9 mouse cellular contexts compared by ENCODE assay signal in genomic region chr19:7164820-7165323, GRCm38 (mm10). TPM values are rescaled to one million over a fixed set of nuclear protein-coding genes. Genes with fewer than 3 reads are reported as not detected.
DNase-seq lines count a peak whose midpoint lies in the region; ATAC-seq and TF ChIP-seq lines count a peak whose summit lies in the region.
"Had no signal": no experiment of that assay in that cellular context is flagged by ENCODE, and none has a peak within 500 bp of the region (broad histone marks: within the 10 kb centered on the region; RNA-seq: fewer than 3 reads in every experiment).

No protein-coding gene starts in this region.

- no peak for DNase-seq in kidney, adult 9 months
- peak; percentile 60 for DNase-seq in cerebellum, adult 9-11 months
- DNase-seq in liver, embryonic 13.5 days, result no peak
- no peak for DNase-seq in stomach, postnatal 0 days (ENCODE audit: low spot score)
- no peak for DNase-seq in urinary bladder, postnatal 36 days (ENCODE audit: low spot score in 2 of 2)
- DNase-seq in layer of hippocampus, postnatal 14 days (ENCODE audit: low spot score in 2 of 2), result no peak

- H3K36me3 ChIP-seq in kidney, embryonic 14.5 days (ENCODE audit: control insufficient read depth, insufficient read depth, low read length), result no peaks in the 10 kb centered on the region
- H3K36me3 ChIP-seq in forebrain, embryonic 16.5 days (ENCODE audit: control insufficient read depth, insufficient read depth), result no peaks in the 10 kb centered on the region
- no peaks in the 10 kb centered on the region for H3K36me3 ChIP-seq in liver, embryonic 13.5 days
- H3K36me3 ChIP-seq in stomach, postnatal 0 days (ENCODE audit: control insufficient read depth, insufficient read depth, low read length), result no peaks in the 10 kb centered on the region

- no peak for TF ChIP-seq CTCF in stomach, postnatal 0 days (IDR thresholded peaks at IDR 0.05; ENCODE audit: low read depth)

- H3K4me3 ChIP-seq in kidney, embryonic 14.5 days (ENCODE audit: low read length), result peak overlapping the region; percentile 63
- peak overlapping the region; percentile 86 for H3K4me3 ChIP-seq in forebrain, embryonic 16.5 days (replicated peaks; ENCODE audit: low read length)
- peak overlapping the region; percentile 54 for H3K4me3 ChIP-seq in liver, embryonic 13.5 days (replicated peaks)
- peak overlapping the region; percentile 66 for H3K4me3 ChIP-seq in stomach, postnatal 0 days (ENCODE audit: low read depth, low read length)

- H3K27ac ChIP-seq in kidney, embryonic 14.5 days (ENCODE audit: low read depth, low read length), result no peak overlapping the region
- H3K27ac ChIP-seq in forebrain, embryonic 16.5 days (ENCODE audit: low read length), result peak overlapping the region; percentile 53
- no peak overlapping the region for H3K27ac ChIP-seq in liver, embryonic 13.5 days
- no peak overlapping the region for H3K27ac ChIP-seq in stomach, postnatal 0 days (replicated peaks)
- H3K27ac ChIP-seq: macrophage had no signal

- ATAC-seq in kidney, embryonic 14.5 days (ENCODE audit: low FRiP score, low TSS enrichment), result no peak
- peak; percentile 11 for ATAC-seq in forebrain, embryonic 16.5 days
- no peak for ATAC-seq in liver, embryonic 13.5 days (ENCODE audit: low read depth)
- peak; percentile 9; the same call in 1 of the 2 replicates for ATAC-seq in stomach, postnatal 0 days (ENCODE audit: low FRiP score, low TSS enrichment)

- WGBS in kidney, embryonic 14.5 days, result under 1% methylated on average over 35 of the region's 35 CpGs
- WGBS in forebrain, embryonic 16.5 days, result under 1% methylated on average over 32 of the region's 35 CpGs
- WGBS in liver, embryonic 13.5 days (ENCODE audit: insufficient replicate concordance), result 1% methylated on average over 33 of the region's 35 CpGs
- 2% methylated on average over 35 of the region's 35 CpGs for WGBS in stomach, postnatal 0 days

- H3K4me2 ChIP-seq in kidney, embryonic 14.5 days (replicated peaks; ENCODE audit: low read depth, low read length), result peak overlapping the region; percentile 99
- H3K4me2 ChIP-seq in forebrain, embryonic 16.5 days (ENCODE audit: low read length), result peak overlapping the region; percentile 89
- H3K4me2 ChIP-seq in liver, embryonic 13.5 days, result peak overlapping the region; percentile 70
- H3K4me2 ChIP-seq in stomach, postnatal 0 days (replicated peaks; ENCODE audit: low read depth), result peak overlapping the region; percentile 100

- H3K9ac ChIP-seq in kidney, embryonic 14.5 days (ENCODE audit: low read depth, low read length), result peak overlapping the region; percentile 72
- H3K9ac ChIP-seq in forebrain, embryonic 16.5 days (replicated peaks; ENCODE audit: low read depth, low read length), result peak overlapping the region; percentile 86
- H3K9ac ChIP-seq in liver, embryonic 13.5 days, result no peak overlapping the region
- H3K9ac ChIP-seq in stomach, postnatal 0 days (ENCODE audit: low read length), result peak overlapping the region; percentile 65

- H3K27me3 ChIP-seq in kidney, embryonic 14.5 days (ENCODE audit: control insufficient read depth, insufficient read depth, low read length), result peaks cover 56% of the 10 kb centered on the region
- no peaks in the 10 kb centered on the region for H3K27me3 ChIP-seq in forebrain, embryonic 16.5 days (replicated peaks; ENCODE audit: control insufficient read depth, insufficient read depth, low read length)
- H3K27me3 ChIP-seq in liver, embryonic 13.5 days, result peaks cover 96% of the 10 kb centered on the region
- H3K27me3 ChIP-seq in stomach, postnatal 0 days (ENCODE audit: control insufficient read depth, insufficient read depth, low read length), result no peaks in the 10 kb centered on the region

- peaks cover 44% of the 10 kb centered on the region for H3K4me1 ChIP-seq in kidney, embryonic 14.5 days (ENCODE audit: control insufficient read depth, insufficient read depth, low read length)
- peaks cover 46% of the 10 kb centered on the region for H3K4me1 ChIP-seq in forebrain, embryonic 16.5 days (replicated peaks; ENCODE audit: control insufficient read depth, insufficient read depth, low read length)
- H3K4me1 ChIP-seq in liver, embryonic 13.5 days (replicated peaks), result peaks cover 22% of the 10 kb centered on the region
- no peaks in the 10 kb centered on the region for H3K4me1 ChIP-seq in stomach, postnatal 0 days (replicated peaks; ENCODE audit: control insufficient read depth, insufficient read depth)

- TF ChIP-seq EP300 in stomach, postnatal 0 days (optimal IDR thresholded peaks at IDR 0.05), result no peak

- no peaks in the 10 kb centered on the region for H3K9me3 ChIP-seq in kidney, embryonic 14.5 days (ENCODE audit: control insufficient read depth, low read length)
- H3K9me3 ChIP-seq in forebrain, embryonic 16.5 days (ENCODE audit: control insufficient read depth, low read length), result no peaks in the 10 kb centered on the region
- H3K9me3 ChIP-seq in liver, embryonic 13.5 days (replicated peaks), result no peaks in the 10 kb centered on the region
- no peaks in the 10 kb centered on the region for H3K9me3 ChIP-seq in stomach, postnatal 0 days (ENCODE audit: control insufficient read depth, low read length)

RNA-seq across cellular contexts. Expression of gene Otub1, which starts 41.2 kb away (rescaled TPM):
- 237 and 255 TPM in 2 replicates for polyA plus RNA-seq in kidney, embryonic 14.5 days (2014; fragmentation: Nextera tagmentation; extraction: Ambion mirVana)
- 223 and 235 TPM in 2 replicates for polyA plus RNA-seq in forebrain, embryonic 16.5 days (2015; fragmentation: Nextera tagmentation; extraction: Ambion mirVana)
- 68.9 and 69.3 TPM in 2 replicates for polyA plus RNA-seq in liver, embryonic 13.5 days (2015; fragmentation: Nextera tagmentation; extraction: Ambion mirVana)
- 121 and 126 TPM in 2 replicates for polyA plus RNA-seq in stomach, postnatal 0 days (2015; fragmentation: Nextera tagmentation; extraction: Ambion mirVana)
- 100 to 1,000 TPM; 278 to 289 TPM for total RNA-seq in layer of hippocampus, postnatal 14 days (2021)

RNA-seq across cellular contexts. Expression of gene Cox8a, which starts 52.5 kb away (rescaled TPM):
- 1,171 and 1,487 TPM in 2 replicates for polyA plus RNA-seq in kidney, embryonic 14.5 days (2014; fragmentation: Nextera tagmentation; extraction: Ambion mirVana)
- 602 and 609 TPM in 2 replicates for polyA plus RNA-seq in forebrain, embryonic 16.5 days (2015; fragmentation: Nextera tagmentation; extraction: Ambion mirVana)
- 734 and 757 TPM in 2 replicates for polyA plus RNA-seq in liver, embryonic 13.5 days (2015; fragmentation: Nextera tagmentation; extraction: Ambion mirVana)
- 1,651 and 1,766 TPM in 2 replicates for polyA plus RNA-seq in stomach, postnatal 0 days (2015; fragmentation: Nextera tagmentation; extraction: Ambion mirVana)
- 100 to 1,000 TPM; 973 to 982 TPM for total RNA-seq in layer of hippocampus, postnatal 14 days (2021)

RNA-seq across cellular contexts. Expression of gene Flrt1, which starts 59.3 kb away (rescaled TPM):
- 3.0 and 5.5 TPM in 2 replicates for polyA plus RNA-seq in kidney, embryonic 14.5 days (2014; fragmentation: Nextera tagmentation; extraction: Ambion mirVana)
- polyA plus RNA-seq in forebrain, embryonic 16.5 days (2015; fragmentation: Nextera tagmentation; extraction: Ambion mirVana), result 13.8 and 16.1 TPM in 2 replicates
- 0.14 and 0.17 TPM in 2 replicates for polyA plus RNA-seq in liver, embryonic 13.5 days (2015; fragmentation: Nextera tagmentation; extraction: Ambion mirVana)
- 1.1 and 1.6 TPM in 2 replicates for polyA plus RNA-seq in stomach, postnatal 0 days (2015; fragmentation: Nextera tagmentation; extraction: Ambion mirVana)
- 10 to 100 TPM; 21.8 to 22.6 TPM for total RNA-seq in layer of hippocampus, postnatal 14 days (2021)
- polyA plus RNA-seq: macrophage had no signal

Comparison
In these comparisons a context has a peak if more than half of its experiments do, and no peak if none do; other contexts are left out.
1. ATAC-seq: peak in forebrain, embryonic 16.5 days (single experiment) and stomach, postnatal 0 days (single experiment); none in kidney, embryonic 14.5 days (single experiment) and liver, embryonic 13.5 days (single experiment).
2. Peak in every context shown above with its lines, with median percentiles within 50 percentile points of each other: H3K4me2 ChIP-seq and H3K4me3 ChIP-seq.